Mouse (Mus musculus): ENCODE measurements around the gene Man1a.

GRCm38 (mm10) chr10:54047885-54048284 is 28.5 kb downstream of the Man1a start:
- no peak for TF ChIP-seq EP300 (IDR thresholded peaks at IDR 0.05; ENCODE audit: low read depth)
- no peak for TF ChIP-seq CTCF (IDR thresholded peaks at IDR 0.05; ENCODE audit: low read depth)
